In the genomic region with DNA sequence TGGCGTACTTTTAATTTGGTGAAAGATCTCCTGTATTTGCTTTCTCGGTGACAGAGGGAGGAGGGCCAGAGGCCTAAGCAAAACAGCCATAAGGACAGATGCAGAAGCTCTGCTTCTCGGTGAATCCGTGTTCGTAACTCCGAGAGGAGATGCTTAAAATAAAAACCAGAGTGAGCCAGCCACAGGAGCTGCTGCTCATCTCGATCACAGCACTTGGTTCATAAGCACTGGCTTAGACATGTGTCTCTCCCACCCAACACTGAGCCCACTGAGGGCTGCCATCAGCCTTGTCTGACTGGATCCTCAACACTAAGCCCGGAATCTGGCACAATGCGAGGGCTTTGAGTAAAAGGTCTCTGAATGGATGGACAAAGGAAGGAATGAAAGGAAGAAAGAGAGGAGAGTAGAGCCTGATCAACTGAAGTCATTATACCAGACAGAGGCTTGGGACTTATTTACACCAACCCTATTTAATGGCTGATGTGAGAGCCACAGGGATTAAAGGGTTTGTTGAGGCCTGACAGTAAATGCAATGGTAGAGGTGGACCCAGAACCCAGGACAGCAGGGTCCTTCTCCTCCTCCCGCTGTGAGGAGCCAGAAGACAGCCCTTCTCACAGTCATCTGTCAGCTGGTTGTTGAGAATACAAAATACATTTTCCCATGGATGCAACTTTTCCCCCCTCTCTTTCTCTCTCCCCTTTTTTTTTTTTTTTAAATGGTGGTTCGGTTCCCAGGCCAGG, we compare ENCODE assay signal across 9 mouse cellular contexts.
DNase-seq lines count a peak whose midpoint lies in the region; ATAC-seq lines count a peak whose summit lies in the region.
"Had no signal": no experiment of that assay in that cellular context is flagged by ENCODE, and none has a peak within 500 bp of the region (broad histone marks: within the 10 kb centered on the region; RNA-seq: fewer than 3 reads in every experiment).

No protein-coding gene starts in this region.

- ATAC-seq in embryonic facial prominence, embryonic 13.5 days (ENCODE audit: insufficient number of reproducible peaks, insufficient read depth, low FRiP score, low TSS enrichment, low read depth), result no peak
- ATAC-seq in megakaryocyte-erythroid progenitor cell, adult 5-6 weeks (replicated peaks; ENCODE audit: low FRiP score, low TSS enrichment, poor library complexity, severe bottlenecking), result no peak

- 45% methylated on average over 11 of the region's 11 CpGs for WGBS in embryonic facial prominence, embryonic 13.5 days

- H3K4me3 ChIP-seq in embryonic facial prominence, embryonic 13.5 days, result no peak overlapping the region

- no peaks in the 10 kb centered on the region for H3K27me3 ChIP-seq in embryonic facial prominence, embryonic 13.5 days

- peaks cover 24% of the 10 kb centered on the region for H3K4me1 ChIP-seq in embryonic facial prominence, embryonic 13.5 days

- H3K27ac ChIP-seq in embryonic facial prominence, embryonic 13.5 days, result peak overlapping the region; percentile 68

- intact Hi-C loops in left cerebral cortex, postnatal 14 days (cut with DNase I), result no loop called here
- intact Hi-C loops in left cerebral cortex, postnatal 4 days (cut with DNase I), result no loop called here

- no peaks in the 10 kb centered on the region for H3K36me3 ChIP-seq in embryonic facial prominence, embryonic 13.5 days

- no peaks in the 10 kb centered on the region for H3K9me3 ChIP-seq in embryonic facial prominence, embryonic 13.5 days

- peak; percentile 30 to 31 for DNase-seq in left cerebral cortex, postnatal 14 days (ENCODE audit: low spot score in 2 of 2)
- DNase-seq in left cerebral cortex, postnatal 4 days, result no peak
- peak; percentile 3 for DNase-seq in forelimb bud, embryonic 11.5 days (ENCODE audit: low read depth, low spot score)
- peak; percentile 6 for DNase-seq in retina, embryonic 14.5 days (ENCODE audit: low spot score)
- DNase-seq in cerebellum, adult 11 months, result no peak
- DNase-seq: kidney, adult 18-20 months; thymus, postnatal 25 days had no signal

- H3K9ac ChIP-seq in embryonic facial prominence, embryonic 13.5 days, result no peak overlapping the region

- no peak overlapping the region for H3K4me2 ChIP-seq in embryonic facial prominence, embryonic 13.5 days

Comparison
In these comparisons a context has a peak if more than half of its experiments do, and no peak if none do; other contexts are left out.
1. DNase-seq: peak in left cerebral cortex, postnatal 14 days (2 of 2), forelimb bud, embryonic 11.5 days (single experiment) and retina, embryonic 14.5 days (single experiment); none in left cerebral cortex, postnatal 4 days (single experiment) and cerebellum, adult 11 months (single experiment).